Mouse (Mus musculus): ENCODE measurements around the gene Tnni2. TPM values are rescaled to one million over a fixed set of nuclear protein-coding genes. Genes with fewer than 3 reads are reported as not detected.

Tnni2 gene
- 12.2 and 17.3 TPM in 2 replicates for polyA plus RNA-seq (2015; fragmentation: Nextera tagmentation; extraction: Ambion mirVana)

DNA sequence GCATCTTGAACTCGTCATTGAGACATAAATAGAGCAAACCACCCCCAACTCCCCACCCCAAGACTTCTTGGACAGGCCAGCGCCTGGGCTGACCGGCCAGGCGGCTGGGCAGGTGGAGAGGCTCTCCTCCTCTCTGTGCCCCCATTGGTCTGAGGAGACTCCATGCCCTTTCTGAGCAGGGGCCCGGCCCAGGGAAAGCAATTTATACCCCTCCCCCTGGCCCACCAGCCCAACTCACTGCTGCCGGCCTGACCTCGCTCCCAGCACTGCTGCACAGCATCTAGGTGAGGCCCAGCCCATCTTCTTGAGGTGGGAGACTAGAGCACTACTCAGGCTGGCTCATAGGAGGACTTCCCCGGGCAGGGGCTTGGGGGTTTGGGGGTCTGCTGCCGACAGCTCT is at the start of gene Tnni2:
TSS of gene Tnni2 (plus strand) at position 224 of the 400 bp plus-strand sequence.

DNA sequence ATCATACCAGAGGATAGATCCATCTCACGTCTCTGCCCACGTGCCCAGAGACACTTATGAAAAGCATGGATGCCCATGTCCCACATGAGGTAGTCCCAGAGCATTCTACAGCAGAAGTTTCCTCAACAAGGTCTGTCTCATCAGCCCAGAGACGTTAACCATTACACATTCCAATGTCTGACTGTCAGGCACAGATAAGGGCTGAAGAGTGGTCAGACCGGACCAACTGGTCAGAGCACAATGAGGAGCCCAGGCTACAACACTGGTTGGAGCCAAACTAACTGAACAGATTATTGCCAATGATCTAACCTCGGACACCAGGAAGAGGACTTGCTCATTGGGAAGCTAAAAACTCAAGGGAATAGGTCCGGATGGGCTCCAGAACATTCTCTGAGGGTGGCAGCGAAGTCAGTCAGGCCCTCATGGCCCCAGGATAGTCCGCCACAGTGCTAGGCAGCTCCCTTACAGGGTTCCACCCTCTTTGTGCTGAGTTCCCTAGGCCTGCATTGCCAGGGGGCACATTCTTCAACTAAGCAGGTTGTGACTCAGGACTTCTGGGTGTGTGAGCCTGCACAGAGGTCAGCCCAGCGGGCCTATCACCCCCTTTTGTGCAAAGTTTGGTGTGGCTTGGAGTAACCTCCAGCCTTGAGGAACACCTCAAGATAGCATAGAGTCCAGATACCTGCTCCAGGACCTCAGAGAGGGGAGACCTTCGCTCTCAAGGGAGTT is 7.3 kb upstream of the Tnni2 start, which contains the start of gene Syt8:
TSS of gene Syt8 (plus strand) at position 714 of the 729 bp plus-strand sequence.

DNA sequence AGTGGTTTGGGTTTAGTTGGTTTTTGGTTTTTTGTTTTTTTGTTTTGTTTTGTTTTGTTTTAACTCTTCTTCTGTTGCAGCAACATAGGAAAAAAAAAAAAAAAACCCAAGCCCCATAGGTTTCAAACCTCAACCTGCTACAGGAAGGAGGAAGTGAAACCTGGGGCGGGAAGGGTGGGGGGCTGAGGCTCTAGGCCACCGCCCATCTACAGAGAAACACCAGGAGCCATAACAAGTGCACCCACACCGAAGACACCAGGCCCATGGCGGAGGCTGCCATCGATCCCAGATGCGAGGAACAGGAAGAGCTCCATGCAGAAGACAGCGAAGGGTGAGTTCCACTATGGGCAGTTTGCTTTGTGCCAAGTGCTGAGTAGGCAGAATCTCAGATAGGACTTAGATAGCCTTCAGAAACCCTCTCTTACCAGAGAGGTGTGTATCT is 19.0 kb downstream of the Tnni2 start, which contains the start of gene Lsp1:
TSS of gene Lsp1 (plus strand) at position 174 of the 442 bp plus-strand sequence.

Other genes starting within 250 kb of the Tnni2 start
- gene Krtap5-3, start 240.4 kb upstream of the Tnni2 start, polyA plus RNA-seq (2015; fragmentation: Nextera tagmentation; extraction: Ambion mirVana): not detected in 2 replicates
- not detected in 2 replicates for gene Gm7579, start 229.9 kb upstream of the Tnni2 start, polyA plus RNA-seq (2015; fragmentation: Nextera tagmentation; extraction: Ambion mirVana)
- gene Krtap5-5, start 211.8 kb upstream of the Tnni2 start, polyA plus RNA-seq (2015; fragmentation: Nextera tagmentation; extraction: Ambion mirVana): not detected in 2 replicates
- gene Gm40460, start 200.7 kb upstream of the Tnni2 start, polyA plus RNA-seq (2015; fragmentation: Nextera tagmentation; extraction: Ambion mirVana): not detected in 2 replicates
- gene Gm2431, start 183.5 kb upstream of the Tnni2 start, polyA plus RNA-seq (2015; fragmentation: Nextera tagmentation; extraction: Ambion mirVana): not detected in 2 replicates
- gene Gm4559, start 167.4 kb upstream of the Tnni2 start, polyA plus RNA-seq (2015; fragmentation: Nextera tagmentation; extraction: Ambion mirVana): not detected in 2 replicates
- gene Krtap5-1, start 144.7 kb upstream of the Tnni2 start, polyA plus RNA-seq (2015; fragmentation: Nextera tagmentation; extraction: Ambion mirVana): not detected in 2 replicates
- gene Krtap5-4, start 138.3 kb upstream of the Tnni2 start, polyA plus RNA-seq (2015; fragmentation: Nextera tagmentation; extraction: Ambion mirVana): not detected in 2 replicates
- 41.4 and 42.9 TPM in 2 replicates for gene Ifitm10, start 68.1 kb upstream of the Tnni2 start, polyA plus RNA-seq (2015; fragmentation: Nextera tagmentation; extraction: Ambion mirVana)
- not detected in 2 replicates for gene Gm49369, start 59.1 kb upstream of the Tnni2 start, polyA plus RNA-seq (2015; fragmentation: Nextera tagmentation; extraction: Ambion mirVana)
- gene Ctsd, start 53.8 kb upstream of the Tnni2 start, polyA plus RNA-seq (2015; fragmentation: Nextera tagmentation; extraction: Ambion mirVana): 581 and 830 TPM in 2 replicates
- gene Syt8, start 7.0 kb upstream of the Tnni2 start, polyA plus RNA-seq (2015; fragmentation: Nextera tagmentation; extraction: Ambion mirVana): 102 and 108 TPM in 2 replicates
- gene Lsp1, start 19.0 kb downstream of the Tnni2 start, polyA plus RNA-seq (2015; fragmentation: Nextera tagmentation; extraction: Ambion mirVana): 337 and 345 TPM in 2 replicates
- 494 and 760 TPM in 2 replicates for gene Tnnt3, start 57.0 kb downstream of the Tnni2 start, polyA plus RNA-seq (2015; fragmentation: Nextera tagmentation; extraction: Ambion mirVana)
- 14.2 and 18.0 TPM in 2 replicates for gene Mrpl23, start 90.9 kb downstream of the Tnni2 start, polyA plus RNA-seq (2015; fragmentation: Nextera tagmentation; extraction: Ambion mirVana)
- 535 and 606 TPM in 2 replicates for gene Igf2, start 225.0 kb downstream of the Tnni2 start, polyA plus RNA-seq (2015; fragmentation: Nextera tagmentation; extraction: Ambion mirVana)
- not detected in 2 replicates for gene Gm49394, start 228.1 kb downstream of the Tnni2 start, polyA plus RNA-seq (2015; fragmentation: Nextera tagmentation; extraction: Ambion mirVana)